Mouse (Mus musculus) heart, postnatal 0 days (tissue): ENCODE results near the gene Camk2n1. TPM values are rescaled to one million over a fixed set of nuclear protein-coding genes. Genes with fewer than 3 reads are reported as not detected.

Experiments
- ATAC-seq: fragments of 200-750 bp; cut with Nextera tagmentation; 2 replicates; pipeline ENCODE4 v1.8.0; 2017; ENCODE audit warnings: low read depth, moderate number of reproducible peaks, moderate library complexity; ENCODE audit not compliant: insufficient read depth
- DNase-seq: peaks from one replicate; pipeline ENCODE4 v3.0.0-alpha.2; 2016; ENCODE audit warnings: low spot score
- H3K27ac ChIP-seq: fragments of 300-500 bp; sonication (generic); 2 replicates; pipeline ENCODE4 v1.5.1; 2014; ENCODE audit warnings: low read depth, mild to moderate bottlenecking
- H3K27me3 ChIP-seq: fragments of 300-500 bp; sonication (generic); 2 replicates; pipeline ENCODE4 v1.6.1; 2014; ENCODE audit warnings: low read length, mixed read lengths; ENCODE audit not compliant: control insufficient read depth, insufficient read depth
- H3K36me3 ChIP-seq: fragments of 300-500 bp; sonication (generic); replicated peaks from 2 replicates; pipeline ENCODE4 v1.6.1; 2014; ENCODE audit warnings: low read length, mixed read lengths; ENCODE audit not compliant: control insufficient read depth, insufficient read depth
- H3K4me1 ChIP-seq: fragments of 300-500 bp; sonication (generic); 2 replicates; pipeline ENCODE4 v1.6.1; 2014; ENCODE audit warnings: antibody characterized with exemption; ENCODE audit not compliant: control insufficient read depth, insufficient read depth
- H3K4me2 ChIP-seq: fragments of 300-500 bp; sonication (generic); 2 replicates; pipeline ENCODE4 v1.6.1; 2014; ENCODE audit warnings: low read depth, mild to moderate bottlenecking, low read length, moderate library complexity
- H3K4me3 ChIP-seq: fragments of 300-500 bp; sonication (generic); 2 replicates; pipeline ENCODE4 v1.5.1; 2014; ENCODE audit warnings: low read depth, low read length
- H3K9ac ChIP-seq: fragments of 300-500 bp; sonication (generic); replicated peaks from 2 replicates; pipeline ENCODE4 v1.6.1; 2014; ENCODE audit warnings: low read depth, low read length, mixed read lengths
- H3K9me3 ChIP-seq: fragments of 300-500 bp; sonication (generic); replicated peaks from 2 replicates; pipeline ENCODE4 v1.6.1; 2016; ENCODE audit warnings: low read length; ENCODE audit not compliant: control insufficient read depth
- CTCF ChIP-seq: IDR thresholded peaks from 2 replicates; pipeline ENCODE4 v1.5.1; 2016; ENCODE audit warnings: antibody characterized with exemption, control low read depth, low read depth
- EP300 ChIP-seq: IDR thresholded peaks from 2 replicates; pipeline ENCODE4 v1.6.1; 2016; ENCODE audit warnings: antibody characterized with exemption, low read depth
- WGBS: fragments of 180-500 bp; shearing (Covaris S2); extraction: QIAGEN DNeasy Blood & Tissue Kit; methylation state at CpG from one replicate; pipeline ENCODE4 v1.1.7; 2014; 5-methylcytosine and 5-hydroxymethylcytosine counted together
- polyA plus RNA-seq: library from polyadenylated mRNA; unstranded; fragments of >200 nt; fragmentation: Nextera tagmentation; extraction: Ambion mirVana; gene quantifications from 2 replicates; pipeline ENCODE4 v1.2.1, GENCODE M21; 2015
- total RNA-seq: library from RNA; depleted of rRNA; stranded (reverse); fragments of >200 nt; gene quantifications from 2 replicates; pipeline ENCODE4 v1.2.3, GENCODE M21; 2014; ENCODE audit warnings: low replicate concordance

The Camk2n1 gene
- total and polyA plus RNA-seq, 2 experiments from 2014 or later, result 1.6 to 5.1 TPM

DNA sequence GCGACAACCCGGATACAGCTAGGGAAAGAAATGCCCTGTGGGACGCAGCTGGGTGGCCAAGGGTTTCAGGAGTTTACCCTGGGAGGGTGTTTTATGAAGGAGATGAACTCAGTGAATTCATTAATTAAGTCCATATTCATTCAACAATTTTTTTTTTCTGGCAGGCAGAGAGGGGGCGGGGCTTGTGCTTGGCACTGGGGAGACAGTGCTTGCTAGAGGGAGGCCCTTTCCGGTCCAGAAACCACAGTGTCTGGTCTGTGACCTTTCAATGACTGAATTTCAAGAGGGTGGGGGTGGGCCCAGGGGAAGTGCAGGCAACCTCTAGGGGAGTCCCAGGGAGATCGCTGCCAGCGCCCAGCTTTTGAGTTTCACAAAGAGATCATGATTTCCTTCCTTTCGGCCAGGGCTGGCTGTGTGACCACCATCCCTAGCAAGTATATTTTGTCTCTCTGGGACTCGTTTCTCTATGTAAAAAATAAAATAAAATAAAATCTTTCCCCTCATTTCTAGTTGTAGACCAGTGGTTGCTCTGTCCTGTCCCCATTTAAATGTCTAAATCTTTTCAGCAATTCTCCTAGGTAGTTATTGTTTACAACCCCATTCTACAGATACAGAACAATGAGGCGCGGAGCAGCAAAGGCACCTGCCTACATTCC, 9.8 kb downstream of the Camk2n1 start:
- DNase-seq (peak; percentile 61), ATAC-seq (peak; percentile 76)
- 7% methylated on average over 11 of the region's 11 CpGs for WGBS
- peak overlapping the region; percentile 47 for H3K4me2 ChIP-seq
- no peaks in the 10 kb centered on the region for H3K9me3 ChIP-seq
- no peaks in the 10 kb centered on the region for H3K36me3 ChIP-seq
- H3K4me3 ChIP-seq, result 0 out of 2 replicates have a peak overlapping the region, but pooled peaks have one; percentile 6
- H3K27ac ChIP-seq, result peak overlapping the region; percentile 84
- TF ChIP-seq EP300 (no peak), CTCF (no peak)
- H3K27me3 ChIP-seq, result peaks cover 36% of the 10 kb centered on the region
- 0 out of 2 replicates have a peak overlapping the region, but pooled peaks have one; percentile 35 for H3K9ac ChIP-seq
- peaks cover 20% of the 10 kb centered on the region for H3K4me1 ChIP-seq

DNA sequence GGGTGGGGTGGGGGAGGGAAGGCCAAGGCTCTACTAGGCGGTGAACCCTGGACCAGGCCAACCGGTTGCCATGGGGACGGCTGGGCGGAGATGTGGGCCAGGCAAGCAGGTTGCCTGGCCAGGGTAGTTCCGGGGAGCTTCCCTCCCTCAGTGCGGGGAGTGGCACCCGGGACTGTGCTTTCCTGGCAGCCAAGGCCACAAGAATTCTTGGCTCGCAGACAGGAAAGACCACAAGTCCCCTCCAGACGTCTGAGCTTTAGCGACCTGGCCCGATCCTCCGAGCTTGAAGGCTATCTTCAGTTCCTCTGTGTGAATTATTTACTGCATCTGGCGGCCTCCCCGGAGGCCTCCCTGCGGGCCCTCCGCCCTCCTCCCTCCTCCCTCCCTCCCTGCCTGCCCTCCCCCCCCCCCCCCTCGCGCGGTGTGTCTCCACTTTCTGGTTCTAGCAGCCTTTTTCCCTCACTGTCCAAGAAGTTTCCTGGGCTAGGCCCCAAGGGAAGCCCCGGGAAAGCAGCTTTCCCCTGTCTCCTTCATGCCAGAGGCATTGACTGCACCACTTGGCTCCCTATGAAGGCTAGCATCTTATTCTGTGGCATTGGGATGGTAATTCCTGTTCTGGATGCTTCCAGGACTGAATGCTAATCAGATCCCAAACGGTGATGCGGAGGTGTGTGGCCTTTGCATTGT, 10.7 kb downstream of the Camk2n1 start:
- ATAC-seq (peak; percentile 49; the same call in 1 of the 2 replicates), DNase-seq (peak; percentile 29)
- Histone ChIP-seq H3K4me3 (peak overlapping the region; percentile 6; the same call in 1 of the 2 replicates), H3K9ac (no peak overlapping the region), H3K4me1 (peaks cover 26% of the 10 kb centered on the region), H3K9me3 (no peaks in the 10 kb centered on the region), H3K27me3 (peaks cover 29% of the 10 kb centered on the region), H3K4me2 (peak overlapping the region; percentile 47), H3K27ac (no peak overlapping the region), H3K36me3 (no peaks in the 10 kb centered on the region)
- no peak for TF ChIP-seq CTCF
- TF ChIP-seq EP300, result no peak
- WGBS, result 4% methylated on average over 17 of the region's 22 CpGs

DNA sequence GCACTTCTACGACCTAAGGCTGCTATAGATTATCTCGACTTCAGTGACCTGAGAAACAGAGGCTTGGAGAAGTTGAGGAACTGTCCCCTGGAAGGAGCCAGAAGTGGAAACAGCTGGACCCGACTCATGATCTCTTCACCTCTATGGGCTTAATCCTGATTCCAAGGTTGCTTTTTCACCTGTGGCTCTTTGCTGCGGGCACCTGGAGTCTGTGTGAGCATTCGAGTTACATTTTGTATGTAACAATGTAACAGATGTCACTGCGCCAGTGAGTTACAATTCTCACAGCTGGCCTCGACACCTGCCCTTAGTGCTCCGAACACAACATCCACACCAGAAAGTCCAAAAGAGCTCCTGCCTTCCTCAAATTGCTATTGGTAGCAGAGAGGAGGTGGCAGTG, 11.3 kb downstream of the Camk2n1 start:
- Histone ChIP-seq H3K4me3 (no peak overlapping the region), H3K4me1 (peaks cover 26% of the 10 kb centered on the region), H3K9me3 (no peaks in the 10 kb centered on the region), H3K27ac (no peak overlapping the region), H3K27me3 (peaks cover 25% of the 10 kb centered on the region), H3K4me2 (no peak overlapping the region), H3K9ac (no peak overlapping the region), H3K36me3 (no peaks in the 10 kb centered on the region)
- WGBS, result 44% methylated on average over 8 of the region's 8 CpGs
- no peak for ATAC-seq
- no peak for TF ChIP-seq EP300
- no peak for TF ChIP-seq CTCF
- no peak for DNase-seq

DNA sequence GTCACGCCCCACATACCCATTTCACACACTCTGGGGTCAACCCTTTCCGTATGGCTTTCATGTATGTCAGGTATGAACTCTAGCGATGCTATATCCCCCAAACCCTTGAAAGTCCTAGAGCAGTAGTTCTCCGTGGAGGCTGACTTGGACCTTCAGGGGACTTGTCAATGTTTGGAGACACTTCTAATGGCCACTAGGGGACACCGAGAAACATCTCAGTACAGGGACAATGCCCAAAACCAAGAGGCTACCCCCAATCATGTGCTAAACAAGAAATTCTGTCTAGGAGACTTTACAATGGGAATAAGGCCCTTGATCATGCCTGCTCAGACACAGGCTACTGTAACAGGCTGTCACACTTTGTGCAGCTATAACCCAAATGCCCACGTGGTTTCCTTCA, 12.6 kb downstream of the Camk2n1 start:
- H3K4me1 ChIP-seq, result peaks cover 26% of the 10 kb centered on the region
- TF ChIP-seq EP300, result no peak
- no peak overlapping the region for H3K27ac ChIP-seq
- no peaks in the 10 kb centered on the region for H3K36me3 ChIP-seq
- H3K4me3 ChIP-seq, result no peak overlapping the region
- no peaks in the 10 kb centered on the region for H3K9me3 ChIP-seq
- H3K27me3 ChIP-seq, result peaks cover 25% of the 10 kb centered on the region
- 62% methylated on average over 6 of the region's 6 CpGs for WGBS
- no peak overlapping the region for H3K9ac ChIP-seq
- DNase-seq (no peak), ATAC-seq (no peak)
- no peak overlapping the region for H3K4me2 ChIP-seq

DNA sequence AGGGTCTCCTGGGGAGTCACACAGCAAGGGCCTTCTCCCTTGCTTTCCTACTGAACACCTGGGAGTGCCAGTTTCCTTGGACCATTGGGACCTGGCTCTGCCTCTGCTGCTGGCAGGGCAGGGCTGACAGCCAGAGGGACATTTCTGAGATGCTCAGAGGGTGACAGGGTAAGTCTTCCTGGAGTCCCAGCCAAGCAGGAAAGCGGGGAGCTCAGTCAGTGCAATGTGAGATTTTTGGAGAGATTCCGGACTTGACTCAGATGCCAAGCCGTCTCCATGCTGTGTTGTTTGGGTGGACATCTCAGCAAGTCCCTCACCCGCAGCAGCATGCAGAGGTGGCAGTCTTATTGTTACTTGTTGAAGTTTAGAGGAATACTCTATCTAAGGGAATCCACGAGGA, 13.3 kb downstream of the Camk2n1 start:
- Histone ChIP-seq H3K9ac (no peak overlapping the region), H3K9me3 (no peaks in the 10 kb centered on the region), H3K4me2 (no peak overlapping the region), H3K27ac (no peak overlapping the region), H3K36me3 (no peaks in the 10 kb centered on the region), H3K4me1 (peaks cover 26% of the 10 kb centered on the region), H3K4me3 (no peak overlapping the region), H3K27me3 (peaks cover 25% of the 10 kb centered on the region)
- DNase-seq (no peak), ATAC-seq (no peak)
- no peak for TF ChIP-seq CTCF
- TF ChIP-seq EP300, result no peak
- WGBS, result 69% methylated on average over 5 of the region's 5 CpGs
